Mouse (Mus musculus): ENCODE measurements around the gene Ppp3ca. TPM values are rescaled to one million over a fixed set of nuclear protein-coding genes. Genes with fewer than 3 reads are reported as not detected.

Gene Ppp3ca
- polyA plus RNA-seq, 1 experiment from 2014 or later: 70.9 TPM

- DNase-seq (ENCODE audit: low spot score): no peak
- Histone ChIP-seq H3K27me3 (ENCODE audit: control insufficient read depth, insufficient read depth, low read length) (no peaks in the 10 kb centered on the region), H3K4me1 (replicated peaks; ENCODE audit: control insufficient read depth, insufficient read depth, low read length) (no peaks in the 10 kb centered on the region), H3K9ac (ENCODE audit: low read depth, low read length) (no peak overlapping the region), H3K27ac (ENCODE audit: low read depth, low read length) (no peak overlapping the region), H3K36me3 (ENCODE audit: control insufficient read depth, insufficient read depth, low read length) (no peaks in the 10 kb centered on the region), H3K9me3 (ENCODE audit: control insufficient read depth, low read length) (no peaks in the 10 kb centered on the region), H3K4me3 (ENCODE audit: low read depth, low read length) (no peak overlapping the region), H3K4me2 (replicated peaks; ENCODE audit: low read depth, low read length) (no peak overlapping the region)
- no peak for ATAC-seq (ENCODE audit: low FRiP score)
- 87% methylated on average over 4 of the region's 4 CpGs for WGBS
Observed at GRCm38 (mm10) chr3:136981589-136981924, 311.6 kb downstream of the Ppp3ca start.

DNA sequence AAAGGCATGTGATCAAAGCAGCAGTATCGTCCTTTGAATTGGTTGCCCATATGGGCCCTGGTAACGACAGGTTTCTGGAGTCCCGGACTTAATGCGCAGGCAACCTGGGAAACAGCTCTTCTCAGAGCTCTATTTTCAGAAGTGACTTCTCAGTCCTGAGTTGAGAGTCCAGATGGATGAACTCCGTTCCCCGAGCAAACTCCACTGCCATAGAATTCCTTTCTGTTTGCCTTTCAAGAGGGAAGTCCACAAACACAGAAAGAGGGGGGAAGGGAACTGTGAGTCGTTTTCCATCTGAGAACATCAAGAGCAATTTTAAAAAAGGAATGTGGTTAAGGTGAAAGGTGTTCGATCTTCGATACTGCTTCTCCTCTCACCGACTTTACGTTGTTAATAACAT is 312.1 kb downstream of the Ppp3ca start:
- H3K36me3 ChIP-seq (ENCODE audit: control insufficient read depth, insufficient read depth, low read length): no peaks in the 10 kb centered on the region
- no peaks in the 10 kb centered on the region for H3K4me1 ChIP-seq (replicated peaks; ENCODE audit: control insufficient read depth, insufficient read depth, low read length)
- H3K4me2 ChIP-seq (replicated peaks; ENCODE audit: low read depth, low read length): no peak overlapping the region
- H3K4me3 ChIP-seq (ENCODE audit: low read depth, low read length): no peak overlapping the region
- no peaks in the 10 kb centered on the region for H3K9me3 ChIP-seq (ENCODE audit: control insufficient read depth, low read length)
- H3K9ac ChIP-seq (ENCODE audit: low read depth, low read length): no peak overlapping the region
- H3K27ac ChIP-seq (ENCODE audit: low read depth, low read length): no peak overlapping the region
- no peaks in the 10 kb centered on the region for H3K27me3 ChIP-seq (ENCODE audit: control insufficient read depth, insufficient read depth, low read length)
- ATAC-seq (ENCODE audit: low FRiP score) (no peak), DNase-seq (ENCODE audit: low spot score) (no peak)
- WGBS: 87% methylated on average over 11 of the region's 11 CpGs

DNA sequence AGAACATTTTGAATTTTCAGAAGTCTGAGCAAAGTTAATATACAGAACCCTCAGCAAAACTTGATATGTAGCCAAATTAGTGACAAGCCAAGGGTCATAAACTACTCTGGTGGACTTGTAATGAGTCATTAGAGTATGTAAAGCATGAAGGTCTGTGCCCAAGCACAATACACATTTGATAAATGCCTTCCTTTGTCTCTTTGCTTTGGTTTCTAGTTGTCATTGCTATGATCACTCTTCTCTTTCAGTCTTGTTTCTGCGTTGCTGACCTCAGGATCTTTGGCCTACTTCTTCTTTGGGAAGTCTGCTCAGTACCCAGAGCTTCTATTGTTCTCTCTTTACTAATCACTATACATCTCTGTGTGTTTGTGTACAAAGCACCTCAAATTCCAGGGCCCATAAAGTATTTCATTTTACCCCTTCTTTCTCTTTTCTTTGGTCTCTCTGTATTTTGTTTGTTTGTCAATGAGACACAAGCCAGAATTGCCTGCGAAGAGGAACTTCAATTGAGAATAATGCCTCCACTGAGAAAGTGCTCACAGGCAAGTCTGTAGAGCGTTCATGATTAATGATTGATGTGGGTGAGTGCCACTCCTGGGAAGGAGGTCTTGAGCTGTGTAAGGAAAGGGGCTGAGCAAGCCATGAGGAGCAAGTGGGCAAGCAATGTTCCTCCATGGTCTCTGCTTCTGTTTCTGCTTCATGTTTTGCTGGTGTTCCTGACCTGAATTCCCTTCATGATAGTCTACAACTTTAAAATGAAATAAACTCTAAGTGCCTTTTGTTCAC is 316.4 kb downstream of the Ppp3ca start:
- ATAC-seq (ENCODE audit: low FRiP score): no peak
- no peak overlapping the region for H3K4me3 ChIP-seq (ENCODE audit: low read depth, low read length)
- H3K4me2 ChIP-seq (replicated peaks; ENCODE audit: low read depth, low read length): no peak overlapping the region
- H3K36me3 ChIP-seq (ENCODE audit: control insufficient read depth, insufficient read depth, low read length): no peaks in the 10 kb centered on the region
- H3K4me1 ChIP-seq (replicated peaks; ENCODE audit: control insufficient read depth, insufficient read depth, low read length): no peaks in the 10 kb centered on the region
- WGBS: 30% methylated on average over 3 of the region's 3 CpGs
- no peaks in the 10 kb centered on the region for H3K27me3 ChIP-seq (ENCODE audit: control insufficient read depth, insufficient read depth, low read length)
- no peak for DNase-seq (ENCODE audit: low spot score)
- no peak overlapping the region for H3K27ac ChIP-seq (ENCODE audit: low read depth, low read length)
- no peak overlapping the region for H3K9ac ChIP-seq (ENCODE audit: low read depth, low read length)
- no peaks in the 10 kb centered on the region for H3K9me3 ChIP-seq (ENCODE audit: control insufficient read depth, low read length)
